Mouse (Mus musculus) lung, postnatal 0 days (tissue): Measurements from ENCODE around the gene Kit.

ENCODE experiments used
- CTCF ChIP-seq: IDR thresholded peaks from 2 replicates; pipeline ENCODE4 v1.5.1; 2016; ENCODE audit warnings: antibody characterized with exemption, mild to moderate bottlenecking
- EP300 ChIP-seq: IDR thresholded peaks from 2 replicates; pipeline ENCODE4 v1.6.1; 2016; ENCODE audit warnings: antibody characterized with exemption, mild to moderate bottlenecking, control low read depth

DNA sequence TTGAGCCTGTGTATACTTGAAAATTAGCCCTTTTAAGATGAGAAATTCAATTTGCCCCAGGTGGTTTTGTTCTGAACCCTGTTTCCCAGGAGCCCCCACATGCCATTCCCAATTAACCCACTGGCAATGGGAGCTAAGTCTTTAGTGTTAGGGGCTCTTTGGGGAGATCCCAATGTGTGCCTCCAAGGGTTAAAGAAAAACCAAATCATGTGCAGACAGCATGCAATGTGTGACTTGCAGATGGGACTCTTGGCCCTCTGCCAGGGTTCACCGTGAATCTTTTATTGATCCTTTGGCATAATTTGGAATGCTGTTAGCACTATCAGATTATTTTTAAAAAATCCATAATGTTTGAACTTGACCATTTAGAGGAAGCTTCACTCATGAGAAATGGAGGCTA, 37.7 kb downstream of the Kit start:
- TF ChIP-seq CTCF = no peak
- TF ChIP-seq EP300 = no peak
